Mouse (Mus musculus) MEL-GATA-1-ER (cell line): ENCODE data around the gene Sept11.

Experiments
- DNase-seq: peaks from one replicate; pipeline ENCODE4 v3.0.0-alpha.2; 2012; ENCODE audit warnings: low read depth; ENCODE audit errors: extremely low read depth

The Sept11 gene

DNA sequence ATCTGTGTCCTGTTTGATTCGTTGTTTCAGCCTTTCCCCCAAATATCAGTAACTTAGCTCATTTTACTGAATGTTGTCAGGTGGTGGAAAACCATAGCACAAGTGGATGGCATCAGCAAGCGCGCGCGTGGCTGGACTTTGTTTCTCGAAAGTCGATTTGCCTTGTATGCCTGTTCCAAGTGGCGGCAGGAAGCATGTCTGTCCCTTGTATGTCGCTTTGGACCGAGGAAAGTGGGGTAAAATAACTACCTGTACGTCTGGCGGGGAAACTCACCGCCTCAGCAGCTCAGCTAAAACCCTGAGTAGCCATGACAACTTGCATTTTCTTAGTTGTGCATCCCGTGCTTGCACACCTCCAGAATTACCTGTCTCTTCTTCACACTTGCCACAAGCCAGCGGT, 78.2 kb downstream of the Sept11 start:
- no peak for DNase-seq

DNA sequence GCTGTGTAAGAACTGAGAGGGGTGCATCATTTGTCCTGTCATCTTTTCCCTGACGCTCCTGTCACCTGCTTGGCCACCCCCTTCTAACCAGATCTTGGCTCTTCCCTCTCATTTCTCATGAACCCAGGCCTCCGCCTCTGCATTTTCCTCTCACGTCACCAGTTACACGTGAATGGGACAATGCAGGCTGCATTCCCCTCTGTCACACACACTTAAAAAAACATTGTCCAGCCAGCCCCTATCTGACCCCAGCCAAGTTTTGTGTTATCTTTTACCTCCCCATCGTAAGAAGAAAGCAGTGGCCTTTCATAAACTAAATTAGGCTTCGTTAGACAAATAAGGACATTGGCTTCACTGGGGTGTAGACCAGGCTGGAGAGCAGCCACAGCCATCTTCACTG, 79.3 kb downstream of the Sept11 start:
- no peak for DNase-seq

GRCm38 (mm10) chr5:93174675-93175074, 81.4 kb downstream of the Sept11 start:
- no peak for DNase-seq

GRCm38 (mm10) chr5:93178616-93179015, 85.4 kb downstream of the Sept11 start:
- no peak for DNase-seq

DNA sequence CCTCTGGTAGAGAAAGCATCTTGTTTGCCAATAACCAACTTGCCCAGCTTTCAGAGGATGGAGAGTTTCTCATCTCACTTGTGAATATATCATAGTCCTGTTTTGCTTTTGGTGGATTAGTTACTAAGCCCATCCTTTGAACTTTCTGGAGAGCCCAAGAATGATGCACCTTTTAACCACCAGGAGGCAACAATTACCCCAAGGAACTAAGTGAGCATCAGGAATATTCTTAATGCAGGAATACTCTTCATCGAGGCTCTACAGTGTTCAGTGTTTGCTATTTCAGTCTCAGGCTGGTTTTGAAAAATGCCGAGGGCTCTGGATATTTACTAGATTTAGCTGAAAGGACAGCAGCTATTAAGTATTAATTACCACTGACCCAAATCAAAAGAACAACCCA, 87.0 kb downstream of the Sept11 start:
- DNase-seq = no peak

GRCm38 (mm10) chr5:93183311-93183710, 90.1 kb downstream of the Sept11 start:
- DNase-seq = no peak

DNA sequence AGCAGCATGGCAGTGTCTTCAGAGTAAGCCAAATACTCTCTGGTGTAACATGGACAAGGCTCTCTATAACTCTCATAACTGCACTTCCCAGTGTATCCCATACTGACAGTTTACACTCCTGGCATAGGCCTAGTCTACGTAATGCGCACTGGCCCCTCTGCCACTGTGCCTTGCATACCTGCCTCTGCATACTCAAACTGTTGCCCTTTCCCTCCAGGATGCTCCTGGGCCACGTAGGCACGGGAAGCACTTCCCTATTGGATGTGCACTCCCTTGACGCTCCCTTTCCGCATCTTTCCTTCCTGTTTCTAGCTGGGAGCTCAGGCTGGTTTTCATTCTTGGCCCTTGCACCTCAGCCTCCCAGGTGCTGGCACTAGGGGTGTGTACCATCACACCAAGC, 91.3 kb downstream of the Sept11 start:
- no peak for DNase-seq

DNA sequence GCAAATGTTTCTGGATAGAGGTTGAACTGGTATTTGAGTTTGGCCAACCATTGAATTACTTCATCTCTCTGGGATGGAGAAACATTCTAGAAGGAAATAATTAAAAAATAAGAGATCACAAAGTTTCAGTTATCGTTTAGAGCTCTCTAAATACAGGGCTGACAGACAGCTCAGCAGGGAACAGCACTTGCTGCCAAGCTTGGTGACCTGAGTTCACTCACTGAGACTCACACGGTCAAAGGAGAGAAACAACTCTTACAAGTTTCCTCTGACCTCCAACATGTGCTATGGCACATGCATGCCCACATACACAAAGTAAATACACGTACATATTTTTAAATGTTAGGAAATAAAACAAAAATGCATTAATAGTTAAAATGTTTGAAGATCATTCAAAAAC, 96.4 kb downstream of the Sept11 start:
- DNase-seq = no peak

GRCm38 (mm10) chr5:93190428-93190827, 97.2 kb downstream of the Sept11 start:
- DNase-seq = no peak

DNA sequence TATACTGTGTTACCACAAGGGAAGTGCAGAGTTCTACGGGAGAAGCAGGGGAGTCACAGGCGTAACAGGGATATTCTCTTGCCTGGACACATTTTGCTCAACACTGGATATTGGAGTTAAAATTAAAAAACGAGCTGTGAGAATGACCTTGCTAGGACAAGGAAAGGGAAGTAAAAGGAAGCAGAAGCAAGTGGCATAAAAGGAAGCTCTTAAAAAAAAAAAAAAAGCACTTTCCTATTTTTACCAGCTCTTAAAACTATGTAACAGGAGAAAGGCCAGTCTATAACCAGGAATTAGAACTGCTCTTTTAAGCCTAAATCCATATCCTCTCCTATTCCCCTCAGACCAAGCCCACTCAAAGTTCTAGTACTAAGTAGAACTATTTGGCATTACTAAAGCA, 105.0 kb downstream of the Sept11 start:
- no peak for DNase-seq

DNA sequence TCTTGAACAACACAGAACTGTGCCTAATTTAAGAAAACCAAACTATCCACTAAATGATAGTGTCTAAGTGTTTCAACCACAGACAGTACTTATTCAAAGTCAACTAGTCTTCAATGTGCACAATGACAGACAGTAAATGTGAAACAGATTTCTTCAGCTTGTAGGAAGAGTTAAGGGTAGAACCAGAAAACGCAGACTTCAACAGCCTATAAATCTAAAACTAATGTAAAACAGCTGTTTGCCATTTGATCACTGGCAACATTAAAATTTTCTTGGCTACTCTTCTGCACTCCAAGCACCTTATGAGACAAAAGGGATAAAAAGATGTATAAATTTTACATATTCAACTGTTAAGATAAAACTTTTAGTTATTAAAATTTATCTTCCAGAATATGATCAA, 107.9 kb downstream of the Sept11 start:
- no peak for DNase-seq

GRCm38 (mm10) chr5:93205371-93206108, 112.3 kb downstream of the Sept11 start:
- DNase-seq = no peak

DNA sequence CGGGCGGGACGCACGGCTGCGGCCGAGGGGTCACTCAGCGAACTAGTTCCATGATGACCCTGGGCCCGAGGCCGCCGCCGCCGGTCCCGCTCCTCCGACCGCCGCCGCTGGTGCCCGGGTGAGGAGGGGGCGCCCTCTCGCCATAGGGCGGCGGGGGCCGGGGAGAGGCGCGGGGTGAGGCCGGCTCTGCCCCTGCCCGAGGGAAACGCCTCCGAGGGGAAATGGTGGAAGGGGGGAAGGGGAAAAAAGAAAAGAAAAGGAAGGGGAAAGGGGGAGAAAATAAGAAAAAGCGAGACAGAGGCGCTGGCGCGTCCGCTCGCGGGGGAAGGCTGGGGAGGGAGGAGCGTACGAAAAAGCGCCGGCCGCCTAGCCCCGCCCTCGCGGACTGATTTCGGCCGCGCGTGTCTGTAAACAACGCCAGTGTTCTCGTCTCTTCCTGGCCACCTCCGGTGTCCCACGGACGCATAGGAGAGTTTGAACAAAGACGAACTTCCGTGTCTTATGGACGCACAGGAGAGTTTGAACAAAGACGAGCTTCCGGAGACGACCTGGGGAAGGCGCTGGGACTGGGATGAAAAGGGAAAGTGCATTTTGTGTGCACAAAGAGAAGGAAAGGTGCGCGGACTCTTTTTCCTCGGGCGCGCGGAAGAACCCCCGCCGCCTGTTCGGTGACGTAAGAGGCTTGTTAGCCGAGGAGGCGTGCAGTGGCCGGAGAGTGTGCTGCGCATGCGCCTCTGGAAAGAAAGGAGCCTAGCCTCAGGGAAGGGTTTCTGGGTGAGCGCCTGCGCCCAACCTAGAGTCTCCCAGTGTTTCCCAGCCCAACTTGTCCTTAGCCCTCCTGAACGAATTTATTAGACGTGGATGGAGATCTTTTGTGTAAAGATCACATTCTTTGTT, 113.1 kb downstream of the Sept11 start, which contains the start of the genes Ccni and 2010109A12Rik:
Ccni (minus strand) TSS at position 387 of the 897 bp plus-strand sequence.
2010109A12Rik (plus strand) TSS at position 410 of the 897 bp plus-strand sequence.
- DNase-seq = peak; percentile 86

- no peak for DNase-seq
These were observed 113.7 kb downstream of the Sept11 start for GRCm38 (mm10) chr5:93207006-93207348.

DNA sequence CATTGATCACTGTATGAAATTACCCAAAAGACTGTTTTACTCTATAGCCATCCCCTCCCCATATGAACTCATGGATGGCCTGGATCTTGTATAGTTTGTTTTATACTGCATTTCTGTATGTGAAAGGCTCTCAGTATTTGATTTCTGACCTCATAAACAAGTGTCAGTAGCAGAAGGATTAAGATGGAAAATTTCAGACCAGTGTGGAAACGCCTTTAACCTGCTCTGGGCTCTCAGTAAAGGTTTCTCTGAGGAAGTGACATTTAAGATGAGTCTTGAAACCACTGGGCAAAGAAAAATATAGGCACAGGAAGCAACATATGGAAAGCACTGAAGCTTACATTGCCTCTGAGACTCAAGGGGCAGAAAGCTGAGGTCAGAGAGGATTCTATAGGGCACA, 114.3 kb downstream of the Sept11 start:
- DNase-seq = no peak

GRCm38 (mm10) chr5:93218375-93218774, 125.1 kb downstream of the Sept11 start:
- DNase-seq = no peak

- no peak for DNase-seq
These were observed 128.4 kb downstream of the Sept11 start for GRCm38 (mm10) chr5:93221661-93222060.

GRCm38 (mm10) chr5:93224549-93224948, 131.3 kb downstream of the Sept11 start:
- DNase-seq = no peak
